Mouse (Mus musculus): ENCODE measurements around the gene Mpo.

DNA sequence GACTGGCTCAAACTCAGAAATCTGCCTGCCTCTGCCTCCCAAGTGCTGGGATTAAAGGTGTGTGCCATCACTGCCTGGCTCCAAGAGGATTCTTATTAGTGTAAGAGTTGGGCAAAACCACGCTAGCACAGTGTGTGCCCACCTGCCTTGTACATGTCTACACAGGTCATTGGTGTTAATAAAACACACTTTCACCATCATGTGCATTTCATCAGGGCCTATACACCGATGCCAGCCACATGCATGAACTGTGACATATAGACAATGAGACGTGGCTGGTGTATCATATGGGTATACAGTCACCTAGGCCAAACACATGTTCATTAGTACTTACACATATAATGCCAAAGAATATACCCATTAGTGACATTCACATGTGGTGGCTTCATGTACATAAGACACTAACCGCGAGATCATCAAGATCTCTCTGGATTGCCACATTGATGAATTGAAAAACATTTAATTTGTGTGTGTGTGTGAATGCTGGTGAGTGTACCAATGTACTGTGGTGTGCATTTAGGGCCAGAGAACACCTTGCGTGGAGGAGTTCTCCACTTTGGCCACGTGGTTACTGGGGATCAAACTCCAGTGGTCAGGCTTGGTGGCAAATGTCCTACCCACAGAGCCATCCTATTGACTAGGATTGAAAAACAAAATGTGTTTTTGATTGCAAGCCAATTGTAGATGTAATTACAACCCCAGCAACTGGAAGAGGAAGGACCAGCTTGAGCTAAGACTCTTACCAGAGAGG is 35.0 kb upstream of the Mpo start:
- TF ChIP-seq CTCF (IDR thresholded peaks at IDR 0.05; ENCODE audit: control insufficient read depth, insufficient read depth, insufficient read length) (no peak), USF1 (IDR thresholded peaks at IDR 0.05; ENCODE audit: low read depth) (peak; percentile 48), MYOG (IDR thresholded peaks at IDR 0.05; ENCODE audit: control insufficient read depth, extremely low read depth, insufficient read length) (no peak), MYOD1 (IDR thresholded peaks at IDR 0.05; ENCODE audit: control insufficient read depth, insufficient read length, low read depth) (no peak), CEBPB (IDR thresholded peaks at IDR 0.05; ENCODE audit: low read depth) (no peak), MAX (IDR thresholded peaks at IDR 0.05) (peak; percentile 55)

Data from C2C12 (cell line).